Mouse (Mus musculus) cerebellum, postnatal 10 days (tissue): Measurements from ENCODE around the gene Gpn3.
A peak's percentile ranks its signal among the peaks of the same experiment; 100 is the strongest.
"Not testable (repeated sequence)": the region's sequence is repeated elsewhere in the genome, so short reads cannot be mapped to it uniquely, and the experiment has no call there.

Experiments used
- DNase-seq, 2 experiments: peaks; one replicate each; pipeline ENCODE4 v3.0.0; 2021; ENCODE audit warnings: mixed read lengths in 2 of 2

Gpn3 gene

DNA sequence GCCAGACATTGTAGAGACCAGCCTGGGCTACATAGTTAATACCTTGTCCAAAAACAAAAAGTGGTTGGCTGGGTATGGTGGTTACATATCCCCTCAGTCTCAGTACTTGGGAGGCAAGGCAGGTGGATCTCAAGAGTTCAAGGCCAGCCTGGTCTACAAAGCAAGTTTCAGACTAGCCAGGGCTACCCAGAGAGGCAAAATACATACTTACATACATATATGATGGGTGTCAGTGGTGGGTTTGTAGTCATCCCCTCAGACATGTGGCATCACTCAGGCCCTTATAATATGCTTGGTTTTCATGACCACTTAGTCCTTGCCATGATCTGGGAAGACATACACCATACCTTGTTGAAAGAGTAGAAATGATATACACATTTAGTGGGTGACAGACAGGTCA is 19.0 kb downstream of the Gpn3 start:
- no peak for DNase-seq

DNA sequence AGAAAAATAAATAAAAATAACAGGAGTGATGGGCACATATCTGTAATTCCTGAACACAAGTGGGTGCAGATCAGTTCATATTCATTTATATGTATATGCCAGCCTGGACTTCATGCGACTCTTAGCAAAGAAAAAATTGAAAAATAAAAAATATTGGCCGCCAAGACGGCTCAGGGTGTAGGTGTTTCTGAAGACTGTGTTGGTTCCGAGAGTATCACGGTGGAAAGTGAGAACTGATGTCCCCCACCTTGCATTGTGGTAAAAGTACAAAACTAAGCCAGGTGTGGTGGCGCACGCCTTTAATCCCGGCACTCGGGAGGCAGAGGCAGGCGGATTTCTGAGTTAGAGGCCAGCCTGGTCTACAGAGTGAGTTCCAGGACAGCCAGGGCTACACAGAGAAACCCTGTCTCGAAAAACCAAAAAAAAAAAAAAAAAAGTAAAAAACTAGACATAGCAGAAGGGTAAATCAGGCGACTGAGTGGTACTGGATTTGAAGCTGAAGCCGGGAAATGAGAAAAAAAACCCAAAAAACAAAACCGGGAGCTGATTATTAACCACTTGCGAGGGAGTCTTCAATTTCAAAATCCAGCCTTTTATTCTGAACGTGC is 19.6 kb downstream of the Gpn3 start:
- DNase-seq: no peak

DNA sequence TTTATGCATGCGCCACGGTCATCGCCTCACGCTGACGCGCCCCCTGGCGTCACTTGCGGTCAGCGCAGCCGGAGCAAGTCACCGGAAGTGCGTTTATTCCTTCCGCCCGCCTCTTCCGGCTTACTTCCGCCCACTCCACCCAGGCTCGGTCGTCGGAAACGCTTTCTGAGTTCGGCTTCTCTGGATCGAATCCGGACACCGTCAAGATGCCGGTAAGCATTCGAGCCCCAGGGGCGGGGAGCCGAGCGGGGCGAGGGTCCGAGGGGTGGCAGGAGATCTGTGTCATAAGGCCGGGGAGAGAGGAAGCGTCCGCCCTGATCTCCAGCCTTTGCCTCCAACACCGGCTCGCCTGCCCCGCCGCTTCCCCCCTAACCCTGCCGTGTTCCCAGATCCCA is 20.1 kb downstream of the Gpn3 start, which contains the start of gene Arpc3:
Gene Arpc3, plus strand, starts transcription at position 93 of the 395 bp plus-strand sequence.
- DNase-seq: peak; percentile 97 to 98

- DNase-seq: peak; percentile 45 to 52
These were observed 20.7 kb downstream of the Gpn3 start for GRCm38 (mm10) chr5:122392227-122393004.

GRCm38 (mm10) chr5:122393887-122394286 is 22.2 kb downstream of the Gpn3 start:
- DNase-seq: peak; percentile 86 to 90

GRCm38 (mm10) chr5:122396791-122397190 is 25.1 kb downstream of the Gpn3 start:
- no peak for DNase-seq

- DNase-seq: no peak
These were observed 25.8 kb downstream of the Gpn3 start for GRCm38 (mm10) chr5:122397495-122397894.

DNA sequence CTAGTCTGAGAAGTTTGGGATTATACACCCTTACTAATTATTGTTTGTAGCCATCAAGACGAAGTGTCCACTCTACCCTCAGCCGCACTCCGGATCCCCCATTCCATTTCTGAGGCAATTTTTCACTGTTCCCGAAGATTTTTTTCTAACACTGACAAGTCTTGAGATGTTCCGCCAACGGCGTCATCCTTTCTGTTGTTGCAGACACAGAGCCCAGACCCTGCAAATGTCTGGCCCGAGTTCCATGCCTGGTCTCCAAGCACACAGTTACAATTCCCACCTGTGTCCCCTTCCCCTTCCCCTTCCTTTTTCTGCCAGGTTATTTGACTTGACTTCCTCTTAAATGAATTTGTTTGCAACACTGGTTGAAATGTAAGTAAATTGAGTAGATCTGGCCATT is 28.2 kb downstream of the Gpn3 start:
- no peak for DNase-seq

DNA sequence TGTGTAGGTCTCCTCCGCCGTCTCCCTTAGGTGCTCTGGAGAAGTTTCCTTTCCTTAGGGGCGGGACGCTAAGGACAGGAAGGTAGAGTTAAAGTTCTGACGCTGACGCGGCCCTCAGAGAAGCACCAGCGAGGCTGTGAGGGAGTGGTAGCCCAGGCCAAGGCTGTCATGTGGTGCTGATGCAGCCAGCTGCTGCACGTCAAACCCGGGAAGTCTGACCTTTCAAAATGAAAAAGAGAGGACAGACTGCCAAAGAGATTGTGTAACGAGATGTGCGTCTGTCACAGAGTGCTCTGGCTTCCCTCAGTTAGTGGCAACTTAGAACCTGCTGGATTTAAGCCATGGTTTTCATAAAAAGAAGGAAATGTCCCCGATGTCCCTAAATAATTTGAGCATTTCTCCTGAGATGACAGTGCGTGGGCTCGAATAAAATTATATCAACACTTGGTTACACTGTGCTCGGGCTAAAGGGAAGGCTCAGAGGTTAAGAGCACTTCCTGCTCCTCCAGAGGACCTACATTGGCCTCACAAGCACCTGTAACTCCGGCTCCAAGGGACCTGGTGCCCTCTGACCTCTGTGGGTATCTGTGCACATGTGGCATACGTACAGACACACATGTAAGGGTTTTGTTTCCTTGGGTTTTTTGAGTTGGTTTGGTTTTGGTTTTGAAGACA is 29.1 kb downstream of the Gpn3 start:
- no peak for DNase-seq

GRCm38 (mm10) chr5:122401303-122401640 is 29.6 kb downstream of the Gpn3 start:
- peak; percentile 89 to 92 for DNase-seq

- no peak for DNase-seq
These were observed 30.5 kb downstream of the Gpn3 start for GRCm38 (mm10) chr5:122402160-122402559.

DNA sequence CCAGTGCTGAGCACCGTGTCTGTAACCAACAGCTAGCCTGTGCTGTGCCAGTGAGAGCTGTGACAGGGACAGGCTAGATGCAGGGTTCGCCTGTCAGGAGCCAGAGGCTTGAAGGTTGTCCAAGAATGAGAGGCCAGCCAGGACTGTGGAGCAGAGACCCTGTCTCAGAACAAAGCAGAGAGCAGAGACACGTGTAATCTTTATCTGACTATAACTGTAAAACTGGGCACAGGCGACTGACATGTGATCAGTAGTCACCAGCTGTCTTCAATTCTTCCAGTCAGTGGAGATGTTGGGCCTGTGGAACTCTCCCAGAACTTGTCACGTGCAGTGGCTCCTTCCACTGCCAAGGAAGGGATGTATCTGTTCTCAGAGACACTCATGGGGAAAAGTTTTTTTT is 31.1 kb downstream of the Gpn3 start:
- peak; percentile 83 to 85 for DNase-seq

DNA sequence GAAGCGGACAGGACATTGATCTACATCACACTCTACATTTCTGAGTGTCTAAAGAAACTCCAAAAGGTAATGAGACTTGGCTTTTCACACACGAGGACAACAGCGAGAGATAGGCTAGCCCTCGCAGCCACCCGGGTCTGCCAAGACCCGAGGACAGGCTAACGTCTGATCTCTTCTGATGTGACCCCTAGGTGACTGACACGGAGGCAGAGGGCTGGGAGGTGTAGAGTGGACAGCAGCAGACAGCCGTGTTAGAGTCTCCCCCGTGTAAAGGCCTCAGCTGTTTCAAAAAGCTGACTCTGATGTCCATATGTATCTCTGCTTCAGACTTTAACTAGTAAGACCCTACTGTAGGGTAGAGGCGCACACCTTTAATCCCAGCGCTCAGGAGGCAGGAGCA is 31.7 kb downstream of the Gpn3 start:
- no peak for DNase-seq

- no peak for DNase-seq
These were observed 33.9 kb downstream of the Gpn3 start for GRCm38 (mm10) chr5:122405537-122405936.

DNA sequence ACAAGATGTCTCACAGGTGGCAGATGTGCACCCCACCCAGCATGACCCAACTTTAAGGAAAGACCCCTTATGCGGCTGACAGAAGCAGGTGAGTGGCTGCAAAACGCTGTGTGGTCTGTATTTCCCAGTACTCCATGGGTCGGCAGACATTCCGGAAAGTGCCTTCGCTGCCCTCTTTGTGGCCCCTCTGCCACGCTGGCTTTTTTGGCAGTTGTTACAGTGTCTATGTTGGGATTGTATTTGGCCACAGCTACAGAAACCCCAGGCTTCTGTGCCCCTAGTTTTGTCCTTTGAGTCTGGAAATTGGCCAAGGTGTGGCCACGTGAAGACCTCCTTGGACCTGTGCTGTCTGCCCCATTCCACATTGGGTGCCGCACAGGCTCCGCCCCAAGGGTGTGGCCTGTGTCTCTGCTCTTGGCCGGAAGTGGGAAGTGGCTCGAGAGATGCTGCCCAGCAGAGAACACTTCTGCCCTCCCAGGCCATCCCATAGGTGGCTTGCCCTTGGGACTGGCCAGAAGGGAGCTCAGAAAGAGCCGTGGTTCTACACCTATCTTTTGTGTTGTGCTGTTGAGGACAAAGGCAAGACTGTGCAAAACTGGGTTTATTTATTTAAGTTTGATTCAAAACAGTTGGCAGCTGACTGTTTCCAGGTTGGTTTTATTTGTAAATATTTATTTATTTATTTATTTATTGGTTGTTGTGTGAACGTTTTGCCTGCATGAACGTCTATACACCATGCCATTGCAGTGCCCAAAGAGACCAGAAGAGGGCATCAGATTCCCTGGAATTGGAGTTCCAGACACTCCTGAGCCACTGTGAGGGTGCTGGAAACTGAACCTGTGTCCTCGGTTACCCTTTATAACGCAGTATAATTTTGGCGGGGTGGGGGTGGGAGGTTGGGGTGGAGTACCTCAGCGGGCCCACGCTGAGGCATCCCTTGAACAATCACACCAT is 38.3 kb downstream of the Gpn3 start:
- DNase-seq: peak in 1 of 2 experiments; percentile 58

DNA sequence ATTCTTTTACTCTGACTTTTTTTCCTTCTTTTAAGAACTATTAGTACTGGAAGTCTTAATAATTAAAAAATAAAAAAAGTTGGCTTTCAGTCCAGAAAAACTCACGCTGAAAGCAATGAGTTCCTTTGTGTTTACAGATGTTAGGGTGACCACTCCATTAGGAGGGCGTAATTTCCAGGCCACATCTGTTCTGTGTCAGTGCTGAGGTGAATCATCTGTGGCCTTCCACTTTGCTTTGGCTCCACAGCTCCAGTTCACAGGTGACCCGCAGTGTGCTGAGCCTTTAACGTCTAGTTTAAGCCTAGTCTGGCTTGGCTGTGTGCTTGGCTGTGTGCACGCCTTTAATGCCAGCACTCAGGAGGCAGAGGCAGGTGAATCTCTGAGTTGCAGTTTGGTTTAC is 40.2 kb downstream of the Gpn3 start:
- DNase-seq: no peak

DNA sequence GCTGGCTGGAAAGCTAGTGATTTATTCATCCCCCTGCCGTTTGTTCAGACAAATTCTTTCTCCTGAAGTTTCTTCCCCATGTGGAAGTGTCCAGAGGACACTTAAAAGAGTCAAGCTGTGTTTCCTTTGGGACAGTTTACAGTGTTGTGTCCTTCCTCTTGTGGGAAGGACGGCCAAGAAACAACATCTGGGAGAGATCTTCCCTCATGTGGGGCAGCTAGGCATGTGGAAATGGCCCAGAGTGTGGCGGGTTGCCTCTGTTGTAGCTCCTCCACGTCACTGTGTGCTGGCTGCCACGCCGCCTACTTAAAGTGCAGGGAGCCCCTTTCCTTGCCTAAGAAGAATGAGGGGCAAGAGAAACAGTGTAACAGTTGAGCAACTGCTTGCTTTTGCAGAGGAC is 41.1 kb downstream of the Gpn3 start:
- no peak for DNase-seq

DNA sequence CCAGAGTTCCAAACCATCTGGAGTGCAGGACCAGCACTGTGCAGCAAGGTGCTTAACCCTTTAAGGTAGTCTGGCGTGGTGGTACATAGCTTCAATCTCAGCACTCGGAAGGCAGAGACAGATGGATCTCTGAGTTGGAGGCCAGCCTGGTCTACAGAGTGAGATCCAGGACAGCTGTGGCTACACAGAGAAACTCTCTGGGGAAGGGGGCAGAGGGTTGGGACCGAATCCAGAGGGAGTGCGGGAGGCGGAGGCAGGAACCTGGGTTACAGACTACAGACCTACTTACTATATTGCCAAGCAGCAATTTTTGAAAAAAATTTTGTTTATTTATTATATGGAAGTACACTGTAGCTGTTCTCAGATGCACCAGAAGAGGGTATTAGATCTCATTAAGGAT is 42.7 kb downstream of the Gpn3 start:
- DNase-seq: no peak

GRCm38 (mm10) chr5:122415465-122415864 is 43.8 kb downstream of the Gpn3 start:
- no peak for DNase-seq

GRCm38 (mm10) chr5:122420676-122421075 is 49.0 kb downstream of the Gpn3 start:
- DNase-seq: not testable (repeated sequence)

GRCm38 (mm10) chr5:122421271-122422068 is 49.8 kb downstream of the Gpn3 start, which contains the start of gene Anapc7:
TSS of gene Anapc7 (plus strand) at chr5:122421693.
- DNase-seq: no peak
